Mouse (Mus musculus) CH12.LX (cell line): ENCODE results near the gene Abca17. TPM values are rescaled to one million over a fixed set of nuclear protein-coding genes. Genes with fewer than 3 reads are reported as not detected.

ENCODE experiments used
- DNase-seq: peaks from one replicate; pipeline ENCODE4 v3.0.0-alpha.2; 2013; ENCODE audit errors: extremely low read depth
- H3K27ac ChIP-seq: 2 replicates; pipeline ENCODE4 v1.5.1; 2012; ENCODE audit warnings: low read depth, mild to moderate bottlenecking, control low read depth, moderate library complexity; ENCODE audit not compliant: insufficient read depth
- H3K27me3 ChIP-seq: replicated peaks from 2 replicates; pipeline ENCODE3; 2012; ENCODE audit warnings: inconsistent platforms
- H3K36me3 ChIP-seq, 2 experiments: replicated peaks in 1 of 2; 2 replicates each; pipeline versions ENCODE3 to v1.6.1; 2012; ENCODE audit warnings: inconsistent platforms in 1 of 2, low read length in 1 of 2, mild to moderate bottlenecking in 1 of 2, mixed read lengths in 1 of 2, moderate library complexity in 1 of 2; ENCODE audit not compliant: control insufficient read depth in 1 of 2, insufficient read depth in 1 of 2
- H3K4me1 ChIP-seq, 2 experiments: 2 replicates each; pipeline ENCODE4 v1.6.1; 2012; ENCODE audit warnings: inconsistent platforms in 1 of 2, moderate library complexity in 1 of 2; ENCODE audit not compliant: insufficient read depth in 2 of 2, control insufficient read depth in 1 of 2
- H3K4me2 ChIP-seq: 2 replicates; pipeline ENCODE4 v1.6.1; 2012; ENCODE audit warnings: low read depth, mild to moderate bottlenecking, control low read depth; ENCODE audit not compliant: poor library complexity, insufficient read depth, severe bottlenecking
- H3K4me3 ChIP-seq, 3 experiments: fragments of 150-350 bp in 1 of 3; sonication (generic) in 1 of 3; replicated peaks in 1 of 3; 2 replicates each; pipeline versions ENCODE3 to v1.5.1; 2011 to 2012; ENCODE audit warnings: low read depth in 2 of 3, low read length in 2 of 3, mild to moderate bottlenecking in 2 of 3, moderate library complexity in 2 of 3, control low read depth in 1 of 3, improper control_type of control experiment in 1 of 3, inconsistent platforms in 1 of 3, mixed read lengths in 1 of 3; ENCODE audit not compliant: poor library complexity in 1 of 3
- H3K79me2 ChIP-seq: replicated peaks from 2 replicates; pipeline ENCODE4 v1.6.1; 2012; ENCODE audit warnings: mild to moderate bottlenecking, moderate library complexity; ENCODE audit not compliant: control insufficient read depth, poor library complexity, insufficient read depth, severe bottlenecking; ENCODE audit errors: extremely low read depth
- H3K9ac ChIP-seq: 2 replicates; pipeline ENCODE4 v1.6.1; 2012; ENCODE audit warnings: low read depth, mild to moderate bottlenecking, control low read depth, moderate library complexity; ENCODE audit not compliant: insufficient read depth
- H3K9me3 ChIP-seq: replicated peaks from 2 replicates; pipeline ENCODE3; 2012; ENCODE audit warnings: low read length, inconsistent platforms, mixed read lengths
- CHD1 ChIP-seq: IDR thresholded peaks from 2 replicates; pipeline ENCODE4 v1.6.1; 2012; ENCODE audit warnings: low read depth, low read length, improper control_type of control experiment, inconsistent platforms
- CHD2 ChIP-seq: IDR thresholded peaks from 2 replicates; pipeline ENCODE4 v1.6.1; 2011; ENCODE audit warnings: low read length, improper control_type of control experiment
- CTCF ChIP-seq, 2 experiments: IDR thresholded peaks in 1 of 2; conservative IDR thresholded peaks in 1 of 2; 2 replicates each; pipeline ENCODE4 v1.5.1; 2011 to 2012; ENCODE audit warnings: low read depth in 2 of 2, low read length in 2 of 2, improper control_type of control experiment in 1 of 2, inconsistent platforms in 1 of 2, mild to moderate bottlenecking in 1 of 2, moderate library complexity in 1 of 2
- ELF1 ChIP-seq: IDR thresholded peaks from 2 replicates; pipeline ENCODE4 v1.6.1; 2014; ENCODE audit warnings: low read depth, mild to moderate bottlenecking, inconsistent platforms, low read length, improper control_type of control experiment
- GABPA ChIP-seq: IDR thresholded peaks from 2 replicates; pipeline ENCODE4 v1.6.1; 2012; ENCODE audit warnings: low read depth, low read length, improper control_type of control experiment, inconsistent platforms; ENCODE audit not compliant: insufficient replicate concordance
- HCFC1 ChIP-seq: IDR thresholded peaks from 2 replicates; pipeline ENCODE4 v1.6.1; 2012; ENCODE audit warnings: low read depth, mild to moderate bottlenecking, inconsistent platforms, low read length, improper control_type of control experiment
- IRF4 ChIP-seq: IDR thresholded peaks from 2 replicates; pipeline ENCODE4 v1.6.1; 2014; ENCODE audit warnings: low read depth, mild to moderate bottlenecking, inconsistent platforms, low read length, improper control_type of control experiment
- JUN ChIP-seq: IDR thresholded peaks from 2 replicates; pipeline ENCODE4 v1.6.1; 2011; ENCODE audit warnings: low read depth, mild to moderate bottlenecking, low read length, improper control_type of control experiment, moderate library complexity; ENCODE audit not compliant: insufficient read depth
- JUND ChIP-seq: conservative IDR thresholded peaks from 2 replicates; pipeline ENCODE4 v1.6.1; 2011; ENCODE audit warnings: low read depth, low read length, improper control_type of control experiment
- MAX ChIP-seq: IDR thresholded peaks from 2 replicates; pipeline ENCODE4 v1.6.1; 2011; ENCODE audit warnings: low read length, improper control_type of control experiment
- MXI1 ChIP-seq: IDR thresholded peaks from 2 replicates; pipeline ENCODE4 v1.6.1; 2011; ENCODE audit warnings: mild to moderate bottlenecking, low read depth, low read length, improper control_type of control experiment
- MYC ChIP-seq: IDR thresholded peaks from 2 replicates; pipeline ENCODE4 v1.6.1; 2011; ENCODE audit warnings: low read depth, mild to moderate bottlenecking, improper control_type of control experiment, low read length
- NELFE ChIP-seq: IDR thresholded peaks from 2 replicates; pipeline ENCODE4 v1.6.1; 2011; ENCODE audit warnings: low read depth, low read length, improper control_type of control experiment
- POLR2AphosphoS2 ChIP-seq: IDR thresholded peaks from 2 replicates; pipeline ENCODE4 v1.6.1; 2011; ENCODE audit warnings: low read depth, low read length, improper control_type of control experiment
- RCOR1 ChIP-seq: conservative IDR thresholded peaks from 2 replicates; pipeline ENCODE4 v1.6.1; 2012; ENCODE audit warnings: low read depth, mild to moderate bottlenecking, inconsistent platforms, low read length, improper control_type of control experiment
- UBTF ChIP-seq: IDR thresholded peaks from 2 replicates; pipeline ENCODE4 v1.6.1; 2012; ENCODE audit warnings: low read depth, mild to moderate bottlenecking, inconsistent platforms, low read length, improper control_type of control experiment, moderate library complexity
- USF2 ChIP-seq: conservative IDR thresholded peaks from 2 replicates; pipeline ENCODE4 v1.6.1; 2011; ENCODE audit warnings: low read depth, low read length, improper control_type of control experiment
- ZKSCAN1 ChIP-seq: IDR thresholded peaks from 2 replicates; pipeline ENCODE4 v1.6.1; 2012; ENCODE audit warnings: low read depth, inconsistent platforms, low read length, improper control_type of control experiment, borderline replicate concordance
- ZMIZ1 ChIP-seq: IDR thresholded peaks from 2 replicates; pipeline ENCODE4 v1.6.1; 2012; ENCODE audit warnings: low read depth, mild to moderate bottlenecking, inconsistent platforms, low read length, improper control_type of control experiment
- dilution Hi-C: fragments of 300-500 bp; cut with MboI; formaldehyde crosslinking; loops from 2 replicates; pipeline ENCODE4 v1.14.3; 2020; ENCODE audit warnings: low sequenced_read_pairs; ENCODE audit not compliant: extremely low pct_unique_long_range_greater_than_20kb, extremely low pct_ligation_motif_present
- in situ Hi-C: fragments of 300-500 bp; cut with MboI; formaldehyde crosslinking; loops from 3 replicates; pipeline ENCODE4 v1.14.3; 2019; ENCODE audit warnings: low sequenced_read_pairs, low pct_ligation_motif_present, low pct_unique_long_range_greater_than_20kb, mixed read lengths
- polyA plus RNA-seq: library from polyadenylated mRNA; unstranded; fragments of >175 nt; gene quantifications from 2 replicates; pipeline ENCODE4 v1.2.1, GENCODE M21; 2012; ENCODE audit warnings: low read depth; ENCODE audit not compliant: insufficient read length
- total RNA-seq, 2 experiments: library from RNA; depleted of rRNA; stranded (reverse); fragments of 300-350 nt in 1 of 2; fragments of >200 nt in 1 of 2; gene quantifications; 2 replicates each; pipeline ENCODE4 v1.2.3; 2012 to 2014

Gene Abca17
- total and polyA plus RNA-seq, 3 experiments, result not detected

DNA sequence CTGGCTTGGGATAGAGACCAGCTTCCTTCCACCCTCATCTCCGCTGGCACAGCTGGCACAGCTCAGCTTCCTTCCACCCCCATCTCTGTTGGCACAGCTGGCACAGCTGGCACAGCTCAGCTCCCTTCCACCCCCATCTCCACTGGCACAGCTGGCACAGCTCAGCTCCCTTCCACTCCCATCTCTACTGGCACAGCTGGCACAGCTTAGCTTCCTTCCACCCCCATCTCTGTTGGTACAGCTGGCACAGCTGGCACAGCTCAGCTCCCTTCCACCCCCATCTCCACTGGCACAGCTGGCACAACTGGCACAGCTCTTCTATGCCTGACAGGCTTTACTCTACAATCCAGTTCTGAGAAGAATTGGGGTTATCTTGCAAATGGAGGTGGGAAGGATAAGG is 83.7 kb downstream of the Abca17 start:
- Histone ChIP-seq H3K4me1 (no peaks in the 10 kb centered on the region), H3K9me3 (peaks cover 8% of the 10 kb centered on the region), H3K4me3 (no peak overlapping the region), H3K27me3 (no peaks in the 10 kb centered on the region), H3K27ac (no peak overlapping the region), H3K36me3 (no peaks in the 10 kb centered on the region), H3K9ac (no peak overlapping the region), H3K4me2 (no peak overlapping the region), H3K79me2 (no peaks in the 10 kb centered on the region)
- in situ Hi-C loops (no loop called here), dilution Hi-C loops (no loop called here)
- TF ChIP-seq USF2 (no peak), CTCF (conservative IDR thresholded peaks at IDR 0.05 in 1 of 2, IDR thresholded peaks at IDR 0.05 in 1 of 2; ENCODE audit: low read depth in 2 of 2, low read length in 2 of 2) (no peak), MYC (no peak), MAX (no peak), JUND (no peak), HCFC1 (no peak), ZKSCAN1 (no peak), JUN (no peak)
- no peak for DNase-seq

DNA sequence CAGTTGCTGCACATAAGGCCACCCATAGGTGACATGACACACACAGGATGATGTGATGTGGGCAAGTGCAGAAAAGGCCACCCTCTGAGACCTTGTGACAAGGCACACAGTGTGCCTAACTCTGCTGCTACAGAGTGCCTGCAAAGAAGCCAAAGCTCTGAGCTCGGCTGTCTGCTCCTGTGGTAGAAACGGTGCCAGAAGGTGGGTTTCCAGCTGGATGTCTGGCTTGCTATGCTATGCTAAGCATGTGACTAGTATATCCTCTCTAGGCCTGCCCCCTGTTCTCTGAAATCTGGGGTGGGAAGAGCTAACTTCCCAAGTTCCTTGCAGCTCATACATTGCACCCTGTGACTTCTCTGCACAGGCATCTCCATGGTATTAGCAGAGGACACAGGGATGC is 86.1 kb downstream of the Abca17 start:
- no peak overlapping the region for H3K9ac ChIP-seq
- H3K4me3 ChIP-seq, result no peak overlapping the region
- no peak overlapping the region for H3K27ac ChIP-seq
- H3K4me2 ChIP-seq, result no peak overlapping the region
- peaks cover 0 to 2% of the 10 kb centered on the region in 2 experiments; a peak in 1 of 4 replicates for H3K4me1 ChIP-seq
- dilution Hi-C loops, result no loop called here
- no peaks in the 10 kb centered on the region for H3K27me3 ChIP-seq
- TF ChIP-seq GABPA, result no peak
- TF ChIP-seq CHD1, result no peak
- TF ChIP-seq ELF1, result no peak
- TF ChIP-seq RCOR1, result no peak
- no peak for TF ChIP-seq HCFC1
- TF ChIP-seq ZMIZ1, result no peak
- no peak for TF ChIP-seq IRF4
- TF ChIP-seq POLR2AphosphoS2, result no peak
- TF ChIP-seq MXI1, result no peak
- no peak for TF ChIP-seq CTCF (conservative IDR thresholded peaks at IDR 0.05 in 1 of 2, IDR thresholded peaks at IDR 0.05 in 1 of 2; ENCODE audit: low read depth in 2 of 2, low read length in 2 of 2)
- no peak for TF ChIP-seq NELFE
- TF ChIP-seq ZKSCAN1, result no peak
- TF ChIP-seq UBTF, result no peak
- TF ChIP-seq USF2, result no peak
- no peak for TF ChIP-seq CHD2
- no peaks in the 10 kb centered on the region for H3K79me2 ChIP-seq
- peaks cover 3% of the 10 kb centered on the region for H3K9me3 ChIP-seq
- in situ Hi-C loops, result no loop called here
- DNase-seq, result no peak
- H3K36me3 ChIP-seq, result no peaks in the 10 kb centered on the region
